Mouse (Mus musculus): ENCODE measurements around the gene Itih2. TPM values are rescaled to one million over a fixed set of nuclear protein-coding genes. Genes with fewer than 3 reads are reported as not detected.

The Itih2 gene
- polyA plus RNA-seq, 2 experiments: 0.19 to 0.43 TPM

GRCm38 (mm10) chr2:10081453-10082080, 49.6 kb downstream of the Itih2 start:
- peak overlapping the region; percentile 68 for H3K4me2 ChIP-seq (replicated peaks; ENCODE audit: low read depth, low read length, severe bottlenecking)
- peak overlapping the region; percentile 99; the same call in 1 of the 2 replicates for H3K9ac ChIP-seq (ENCODE audit: low read depth, low read length, severe bottlenecking)
- no peak for TF ChIP-seq POLR2A (IDR thresholded peaks at IDR 0.05; ENCODE audit: borderline replicate concordance, extremely low read depth, insufficient read depth, insufficient read length)
- ATAC-seq (ENCODE audit: low FRiP score, low read depth) (no peak), DNase-seq (ENCODE audit: low spot score) (no peak)
- H3K27me3 ChIP-seq (ENCODE audit: control insufficient read depth, insufficient read depth, low read length): no peaks in the 10 kb centered on the region
- H3K36me3 ChIP-seq (ENCODE audit: control insufficient read depth, insufficient read depth, low read length): peaks cover 10% of the 10 kb centered on the region
- peak overlapping the region; percentile 93 for H3K4me3 ChIP-seq (replicated peaks; ENCODE audit: low read length)
- no peaks in the 10 kb centered on the region for H3K9me3 ChIP-seq (ENCODE audit: control insufficient read depth, low read length)
- WGBS: 80% methylated on average over 5 of the region's 5 CpGs
- peaks cover 23% of the 10 kb centered on the region for H3K4me1 ChIP-seq (ENCODE audit: control insufficient read depth, insufficient read depth, low read length)
- no peak overlapping the region for H3K27ac ChIP-seq (replicated peaks; ENCODE audit: low read depth, low read length)

- H3K36me3 ChIP-seq (ENCODE audit: control insufficient read depth, insufficient read depth, low read length): peaks cover 3% of the 10 kb centered on the region; the same call in 1 of the 2 replicates
- peak; percentile 98 for ATAC-seq (ENCODE audit: low FRiP score, low read depth)
- H3K27me3 ChIP-seq (ENCODE audit: control insufficient read depth, insufficient read depth, low read length): no peaks in the 10 kb centered on the region
- H3K4me3 ChIP-seq (replicated peaks; ENCODE audit: low read length): peak within 1 kb of the TSS; percentile 93
- peak within 1 kb of the TSS; percentile 89 for H3K27ac ChIP-seq (replicated peaks; ENCODE audit: low read depth, low read length)
- WGBS: under 1% methylated on average over 48 of the region's 61 CpGs
- peak within 1 kb of the TSS; percentile 99 for H3K9ac ChIP-seq (ENCODE audit: low read depth, low read length, severe bottlenecking)
- H3K9me3 ChIP-seq (ENCODE audit: control insufficient read depth, low read length): no peaks in the 10 kb centered on the region
- peaks cover 23% of the 10 kb centered on the region for H3K4me1 ChIP-seq (ENCODE audit: control insufficient read depth, insufficient read depth, low read length)
- H3K4me2 ChIP-seq (replicated peaks; ENCODE audit: low read depth, low read length, severe bottlenecking): peak within 1 kb of the TSS; percentile 68
- peak; percentile 97 for DNase-seq (ENCODE audit: low spot score)
- TF ChIP-seq POLR2A (IDR thresholded peaks at IDR 0.05; ENCODE audit: borderline replicate concordance, extremely low read depth, insufficient read depth, insufficient read length): peak; percentile 86
These were observed 50.7 kb downstream of the Itih2 start, which contains the start of the genes Atp5c1 and Kin for GRCm38 (mm10) chr2:10080310-10081010. Gene Atp5c1 (minus strand): TSS chr2:10080510. Gene Kin (plus strand): TSS chr2:10080593.

GRCm38 (mm10) chr2:10079745-10080309, 51.4 kb downstream of the Itih2 start:
- no peak for TF ChIP-seq POLR2A (IDR thresholded peaks at IDR 0.05; ENCODE audit: borderline replicate concordance, extremely low read depth, insufficient read depth, insufficient read length)
- H3K27ac ChIP-seq (replicated peaks; ENCODE audit: low read depth, low read length): peak overlapping the region; percentile 89
- peak overlapping the region; percentile 99 for H3K9ac ChIP-seq (ENCODE audit: low read depth, low read length, severe bottlenecking)
- under 1% methylated on average over 26 of the region's 28 CpGs for WGBS
- peak overlapping the region; percentile 58 for H3K4me2 ChIP-seq (replicated peaks; ENCODE audit: low read depth, low read length, severe bottlenecking)
- H3K4me3 ChIP-seq (replicated peaks; ENCODE audit: low read length): peak overlapping the region; percentile 93
- peaks cover 23% of the 10 kb centered on the region for H3K4me1 ChIP-seq (ENCODE audit: control insufficient read depth, insufficient read depth, low read length)
- no peaks in the 10 kb centered on the region for H3K9me3 ChIP-seq (ENCODE audit: control insufficient read depth, low read length)
- H3K27me3 ChIP-seq (ENCODE audit: control insufficient read depth, insufficient read depth, low read length): no peaks in the 10 kb centered on the region
- ATAC-seq (ENCODE audit: low FRiP score, low read depth): no peak; the same call in 1 of the 2 replicates
- peaks cover 3% of the 10 kb centered on the region; the same call in 1 of the 2 replicates for H3K36me3 ChIP-seq (ENCODE audit: control insufficient read depth, insufficient read depth, low read length)
- peak; percentile 12 for DNase-seq (ENCODE audit: low spot score)

- no peak for TF ChIP-seq POLR2A (IDR thresholded peaks at IDR 0.05; ENCODE audit: borderline replicate concordance, extremely low read depth, insufficient read depth, insufficient read length)
- DNase-seq (ENCODE audit: low spot score) (no peak), ATAC-seq (ENCODE audit: low FRiP score, low read depth) (no peak)
- H3K9ac ChIP-seq (ENCODE audit: low read depth, low read length, severe bottlenecking): no peak overlapping the region
- H3K36me3 ChIP-seq (ENCODE audit: control insufficient read depth, insufficient read depth, low read length): peaks cover 17% of the 10 kb centered on the region
- H3K27ac ChIP-seq (replicated peaks; ENCODE audit: low read depth, low read length): no peak overlapping the region
- no peaks in the 10 kb centered on the region for H3K9me3 ChIP-seq (ENCODE audit: control insufficient read depth, low read length)
- no peaks in the 10 kb centered on the region for H3K27me3 ChIP-seq (ENCODE audit: control insufficient read depth, insufficient read depth, low read length)
- no peak overlapping the region for H3K4me2 ChIP-seq (replicated peaks; ENCODE audit: low read depth, low read length, severe bottlenecking)
- WGBS: 90% methylated on average over 8 of the region's 8 CpGs
- no peak overlapping the region for H3K4me3 ChIP-seq (replicated peaks; ENCODE audit: low read length)
- H3K4me1 ChIP-seq (ENCODE audit: control insufficient read depth, insufficient read depth, low read length): peaks cover 22% of the 10 kb centered on the region
These were observed 54.5 kb downstream of the Itih2 start for GRCm38 (mm10) chr2:10076675-10077074.

- DNase-seq (ENCODE audit: low spot score) (no peak), ATAC-seq (ENCODE audit: low FRiP score, low read depth) (no peak)
- Histone ChIP-seq H3K4me2 (replicated peaks; ENCODE audit: low read depth, low read length, severe bottlenecking) (no peak overlapping the region), H3K36me3 (ENCODE audit: control insufficient read depth, insufficient read depth, low read length) (peaks cover 18% of the 10 kb centered on the region), H3K4me1 (ENCODE audit: control insufficient read depth, insufficient read depth, low read length) (peaks cover 15% of the 10 kb centered on the region), H3K9me3 (ENCODE audit: control insufficient read depth, low read length) (no peaks in the 10 kb centered on the region), H3K4me3 (replicated peaks; ENCODE audit: low read length) (no peak overlapping the region), H3K27me3 (ENCODE audit: control insufficient read depth, insufficient read depth, low read length) (no peaks in the 10 kb centered on the region), H3K27ac (replicated peaks; ENCODE audit: low read depth, low read length) (no peak overlapping the region), H3K9ac (ENCODE audit: low read depth, low read length, severe bottlenecking) (no peak overlapping the region)
- WGBS: 81% methylated on average over 7 of the region's 7 CpGs
- no peak for TF ChIP-seq POLR2A (IDR thresholded peaks at IDR 0.05; ENCODE audit: borderline replicate concordance, extremely low read depth, insufficient read depth, insufficient read length)
These were observed 56.7 kb downstream of the Itih2 start for GRCm38 (mm10) chr2:10074470-10074869.
